Mouse (Mus musculus): Measurements from ENCODE around the gene Tent4a. TPM values are rescaled to one million over a fixed set of nuclear protein-coding genes. Genes with fewer than 3 reads are reported as not detected.

Tent4a gene
- total RNA-seq, 1 experiment from 2014 or later, result 4.9 TPM

Other genes with a start within 250 kb of the Tent4a start
- gene Nsun2, start 871 bp downstream of the Tent4a start, total RNA-seq (2017), result 73.1 to 84.0 TPM (median 80.0 TPM) in 3 replicates
- gene Srd5a1, start 76.8 kb upstream of the Tent4a start, total RNA-seq (2017), result 1.5 to 2.1 TPM in 2 of 3 replicates, not detected in the other
- gene Ube2ql1, start 205.3 kb upstream of the Tent4a start, total RNA-seq (2017), result not detected in 3 replicates